Mouse (Mus musculus): ENCODE measurements around the gene Mrpl49. TPM values are rescaled to one million over a fixed set of nuclear protein-coding genes. Genes with fewer than 3 reads are reported as not detected.

The Mrpl49 gene
- polyA plus RNA-seq, 1 experiment = 46.3 TPM

DNA sequence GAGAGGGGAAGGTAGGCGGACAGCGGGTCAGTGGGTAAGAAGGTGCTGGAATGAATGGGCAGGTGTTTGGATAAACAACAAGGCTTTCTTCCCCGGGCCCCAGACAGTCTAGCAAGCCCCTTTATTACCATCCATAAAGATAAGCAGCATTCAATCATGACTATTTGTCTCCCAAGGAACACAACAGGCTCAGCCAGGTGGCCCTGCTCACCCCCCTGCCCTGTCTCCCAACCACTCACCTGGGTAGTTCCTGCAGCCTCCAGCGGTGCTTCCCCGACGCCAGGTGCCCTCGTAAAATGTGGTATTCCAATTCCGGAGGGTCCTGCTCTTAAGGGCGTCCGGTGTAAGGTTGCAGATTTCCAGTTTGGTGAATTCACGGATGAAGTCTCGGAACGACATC, 50.6 kb downstream of the Mrpl49 start:
- no peak for DNase-seq (ENCODE audit: low read depth)
- TF ChIP-seq CTCF (IDR thresholded peaks at IDR 0.05; ENCODE audit: borderline replicate concordance, extremely low read depth, insufficient read depth, insufficient read length) (no peak), POLR2A (IDR thresholded peaks at IDR 0.05; ENCODE audit: borderline replicate concordance, extremely low read depth, insufficient read depth, insufficient read length, poor library complexity, severe bottlenecking) (no peak)

DNA sequence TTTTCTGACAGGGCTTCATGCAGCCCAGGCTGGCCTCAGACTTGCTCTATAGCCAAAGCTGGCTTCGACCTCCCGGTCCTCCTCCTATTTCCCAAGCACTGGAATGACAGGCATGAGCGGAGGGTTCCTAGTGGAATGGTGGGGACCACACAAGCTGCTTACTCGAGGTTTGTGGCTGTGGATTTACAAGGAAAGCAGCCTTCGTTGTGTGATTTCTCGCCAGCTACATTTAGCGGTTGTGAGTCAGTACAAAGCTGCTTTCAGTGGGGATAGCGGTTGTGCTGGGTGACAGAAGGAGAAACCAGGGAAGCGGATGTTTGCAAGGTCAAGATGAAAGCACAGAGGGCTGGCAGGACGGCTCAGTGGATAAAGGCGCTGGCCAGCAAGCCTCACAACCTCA, 52.0 kb downstream of the Mrpl49 start:
- DNase-seq (ENCODE audit: low read depth) = no peak
- TF ChIP-seq CTCF (IDR thresholded peaks at IDR 0.05; ENCODE audit: borderline replicate concordance, extremely low read depth, insufficient read depth, insufficient read length) = no peak
- no peak for TF ChIP-seq POLR2A (IDR thresholded peaks at IDR 0.05; ENCODE audit: borderline replicate concordance, extremely low read depth, insufficient read depth, insufficient read length, poor library complexity, severe bottlenecking)

Other genes starting within 250 kb of the Mrpl49 start
- gene Frmd8, start 182.5 kb downstream of the Mrpl49 start, polyA plus RNA-seq (2012; rRNA removed) = 18.9 and 21.3 TPM in 2 replicates
- 2.6 and 3.5 TPM in 2 replicates for gene Slc25a45, start 180.0 kb downstream of the Mrpl49 start, polyA plus RNA-seq (2012; rRNA removed)
- gene Tigd3, start 163.6 kb downstream of the Mrpl49 start, polyA plus RNA-seq (2012; rRNA removed) = 15.2 and 15.5 TPM in 2 replicates
- gene Dpf2, start 144.8 kb downstream of the Mrpl49 start, polyA plus RNA-seq (2012; rRNA removed) = 180 and 231 TPM in 2 replicates
- 11.7 and 13.7 TPM in 2 replicates for gene Cdc42ep2, start 133.0 kb downstream of the Mrpl49 start, polyA plus RNA-seq (2012; rRNA removed)
- gene Pola2, start 93.6 kb downstream of the Mrpl49 start, polyA plus RNA-seq (2012; rRNA removed) = 33.8 and 56.9 TPM in 2 replicates
- not detected in 2 replicates for gene Slc22a20, start 71.6 kb downstream of the Mrpl49 start, polyA plus RNA-seq (2012; rRNA removed)
- 5.2 and 7.6 TPM in 2 replicates for gene Capn1, start 41.9 kb downstream of the Mrpl49 start, polyA plus RNA-seq (2012; rRNA removed)
- 24.6 and 38.8 TPM in 2 replicates for gene Syvn1, start 11.2 kb downstream of the Mrpl49 start, polyA plus RNA-seq (2012; rRNA removed)
- gene Fau, start 59 bp upstream of the Mrpl49 start, polyA plus RNA-seq (2012; rRNA removed) = 1,255 and 1,497 TPM in 2 replicates
- 36.0 and 46.5 TPM in 2 replicates for gene Znhit2, start 3.4 kb upstream of the Mrpl49 start, polyA plus RNA-seq (2012; rRNA removed)
- 76.1 and 100 TPM in 2 replicates for gene Tm7sf2, start 10.6 kb upstream of the Mrpl49 start, polyA plus RNA-seq (2012; rRNA removed)
- 95.4 and 109 TPM in 2 replicates for gene Vps51, start 19.4 kb upstream of the Mrpl49 start, polyA plus RNA-seq (2012; rRNA removed)
- not detected in 2 replicates for gene Tmem262, start 22.2 kb upstream of the Mrpl49 start, polyA plus RNA-seq (2012; rRNA removed)
- 2.5 and 3.1 TPM in 2 replicates for gene Gm28374, start 24.5 kb upstream of the Mrpl49 start, polyA plus RNA-seq (2012; rRNA removed)
- gene Zfpl1, start 27.2 kb upstream of the Mrpl49 start, polyA plus RNA-seq (2012; rRNA removed) = 103 and 127 TPM in 2 replicates
- gene Cdca5, start 27.2 kb upstream of the Mrpl49 start, polyA plus RNA-seq (2012; rRNA removed) = 9.7 and 16.3 TPM in 2 replicates
- 0.15 and 0.25 TPM in 2 replicates for gene AC131692.1, start 36.6 kb upstream of the Mrpl49 start, polyA plus RNA-seq (2012; rRNA removed)
- 1.1 and 2.0 TPM in 2 replicates for gene Naaladl1, start 48.0 kb upstream of the Mrpl49 start, polyA plus RNA-seq (2012; rRNA removed)
- gene Sac3d1, start 60.9 kb upstream of the Mrpl49 start, polyA plus RNA-seq (2012; rRNA removed) = 47.3 and 66.2 TPM in 2 replicates
- gene Snx15, start 70.5 kb upstream of the Mrpl49 start, polyA plus RNA-seq (2012; rRNA removed) = 52.3 and 52.4 TPM in 2 replicates
- gene Batf2, start 83.2 kb upstream of the Mrpl49 start, polyA plus RNA-seq (2012; rRNA removed) = 0.05 TPM in 2 replicates
- 109 and 144 TPM in 2 replicates for gene Arl2, start 83.8 kb upstream of the Mrpl49 start, polyA plus RNA-seq (2012; rRNA removed)
- gene Majin, start 126.6 kb upstream of the Mrpl49 start, polyA plus RNA-seq (2012; rRNA removed) = 0.05 TPM in 1 of 2 replicates, not detected in the other
- 0.22 TPM in 1 of 2 replicates, not detected in the other for gene Gpha2, start 168.6 kb upstream of the Mrpl49 start, polyA plus RNA-seq (2012; rRNA removed)
- 121 and 133 TPM in 2 replicates for gene Ppp2r5b, start 178.1 kb upstream of the Mrpl49 start, polyA plus RNA-seq (2012; rRNA removed)
- gene Atg2a, start 183.9 kb upstream of the Mrpl49 start, polyA plus RNA-seq (2012; rRNA removed) = 21.8 and 28.9 TPM in 2 replicates
- 200 and 212 TPM in 2 replicates for gene Ehd1, start 218.9 kb upstream of the Mrpl49 start, polyA plus RNA-seq (2012; rRNA removed)
- gene Cdc42bpg, start 248.7 kb upstream of the Mrpl49 start, polyA plus RNA-seq (2012; rRNA removed) = 4.4 and 6.5 TPM in 2 replicates

Data from brain, embryonic 14.5 days (tissue).